Mouse (Mus musculus) heart, adult 2 months (tissue): ENCODE results near the gene Efnb3. TPM values are rescaled to one million over a fixed set of nuclear protein-coding genes. Genes with fewer than 3 reads are reported as not detected.
A peak's percentile ranks its signal among the peaks of the same experiment; 100 is the strongest.

Experiments used
- DNase-seq, 2 experiments: peaks; one replicate each; pipeline ENCODE4 v3.0.0; 2021
- H3K27ac ChIP-seq: fragments of 200-600 bp; 2 replicates; pipeline ENCODE4 v1.8.1; 2022
- H3K27me3 ChIP-seq: fragments of 200-500 bp; 2 replicates; pipeline ENCODE4 v1.6.1; 2012; ENCODE audit warnings: mild to moderate bottlenecking, low read length, inconsistent platforms, mixed read lengths; ENCODE audit not compliant: control insufficient read depth, insufficient read depth
- H3K36me3 ChIP-seq: fragments of 200-500 bp; 2 replicates; pipeline ENCODE4 v1.6.1; 2012; ENCODE audit warnings: low read length, inconsistent platforms; ENCODE audit not compliant: control insufficient read depth, insufficient read depth
- H3K4me1 ChIP-seq: fragments of 200-500 bp; 2 replicates; pipeline ENCODE4 v1.6.1; 2011; ENCODE audit warnings: low read length; ENCODE audit not compliant: control insufficient read depth, insufficient read depth
- H3K4me3 ChIP-seq: fragments of 200-600 bp; 2 replicates; pipeline ENCODE4 v1.8.1; 2022
- H3K79me2 ChIP-seq: fragments of 200-500 bp; replicated peaks from 2 replicates; pipeline ENCODE4 v1.6.1; 2012; ENCODE audit warnings: mild to moderate bottlenecking, inconsistent platforms, low read length, moderate library complexity, mixed read lengths; ENCODE audit not compliant: control insufficient read depth, insufficient read depth
- H3K9ac ChIP-seq: fragments of 200-500 bp; 2 replicates; pipeline ENCODE4 v1.6.1; 2012; ENCODE audit warnings: low read depth, mild to moderate bottlenecking, control low read depth, inconsistent platforms, low read length, mixed read lengths
- CTCF ChIP-seq: fragments of 200-600 bp; IDR thresholded peaks from 2 replicates; pipeline ENCODE4 v1.8.1; 2022; ENCODE audit warnings: antibody characterized with exemption, mild to moderate bottlenecking, moderate library complexity
- EP300 ChIP-seq: fragments of 200-500 bp; IDR thresholded peaks from 2 replicates; pipeline ENCODE4 v1.6.1; 2011; ENCODE audit warnings: low read depth, low read length, control low read depth; ENCODE audit not compliant: insufficient read depth
- POLR2A ChIP-seq: fragments of 200-500 bp; IDR thresholded peaks from 2 replicates; pipeline ENCODE4 v1.6.1; 2011; ENCODE audit warnings: mild to moderate bottlenecking, low read depth, low read length, control low read depth; ENCODE audit not compliant: insufficient read depth
- WGBS: fragments of 180-500 bp; shearing (Covaris S2); methylation state at CpG from one replicate; pipeline ENCODE4 v1.1.7; 2018; 5-methylcytosine and 5-hydroxymethylcytosine counted together
- intact Hi-C: fragments of 180-260 bp; cut with DNase I; formaldehyde crosslinking; loops from one replicate; pipeline ENCODE4 v1.15.1; 2025
- polyA plus RNA-seq: library from polyadenylated mRNA; depleted of rRNA; stranded (reverse); fragments of >200 nt; gene quantifications from 2 replicates; pipeline ENCODE4 v1.2.3, GENCODE M21; 2012
- total RNA-seq, 2 experiments: library from RNA; stranded (reverse); gene quantifications; 2 replicates each; pipeline ENCODE4 v1.2.3; 2021

The Efnb3 gene
- total and polyA plus RNA-seq, 3 experiments, result 57.4 to 106 (median 89.2) TPM

- Histone ChIP-seq H3K27me3 (no peaks in the 10 kb centered on the region), H3K79me2 (no peaks in the 10 kb centered on the region), H3K4me3 (no peak overlapping the region), H3K9ac (no peak overlapping the region), H3K36me3 (no peaks in the 10 kb centered on the region), H3K27ac (no peak overlapping the region), H3K4me1 (no peaks in the 10 kb centered on the region)
- WGBS, result 53% methylated on average over 2 of the region's 2 CpGs
- no peak for DNase-seq
- TF ChIP-seq EP300 (no peak), CTCF (no peak), POLR2A (no peak)
- intact Hi-C loops, result no loop called here
These were observed 6.7 kb downstream of the Efnb3 start for GRCm38 (mm10) chr11:69553341-69553721.

GRCm38 (mm10) chr11:69552622-69553340, 7.2 kb downstream of the Efnb3 start:
- Histone ChIP-seq H3K4me1 (no peaks in the 10 kb centered on the region), H3K4me3 (no peak overlapping the region), H3K9ac (no peak overlapping the region), H3K27me3 (no peaks in the 10 kb centered on the region), H3K36me3 (no peaks in the 10 kb centered on the region), H3K27ac (no peak overlapping the region), H3K79me2 (no peaks in the 10 kb centered on the region)
- WGBS, result 36% methylated on average over 14 of the region's 14 CpGs
- TF ChIP-seq CTCF (no peak), POLR2A (no peak), EP300 (no peak)
- intact Hi-C loops, result no loop called here
- no peak for DNase-seq

DNA sequence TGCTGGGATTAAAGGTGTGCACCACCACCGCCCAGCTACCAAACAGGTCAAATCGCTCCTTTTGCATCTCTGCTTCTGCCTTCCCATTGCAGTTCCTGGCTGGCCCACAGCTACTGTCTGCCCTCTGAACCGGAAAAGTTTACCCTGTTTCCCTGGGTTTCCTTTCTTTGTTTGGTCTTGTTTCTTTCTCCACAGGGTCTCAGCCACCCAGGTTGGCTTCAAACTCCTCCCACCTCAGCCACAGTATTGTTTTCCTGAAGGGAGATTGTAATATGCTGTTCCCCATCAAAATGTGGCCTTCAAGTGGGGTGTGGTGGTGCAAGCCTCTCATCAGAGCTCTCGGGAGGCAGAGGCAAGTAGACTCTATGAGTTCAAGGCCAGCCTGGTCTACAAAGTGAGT, 8.7 kb downstream of the Efnb3 start:
- intact Hi-C loops, result no loop called here
- Histone ChIP-seq H3K9ac (no peak overlapping the region), H3K36me3 (no peaks in the 10 kb centered on the region), H3K27ac (no peak overlapping the region), H3K4me1 (peaks cover 3% of the 10 kb centered on the region; the same call in 1 of the 2 replicates), H3K27me3 (no peaks in the 10 kb centered on the region), H3K79me2 (no peaks in the 10 kb centered on the region), H3K4me3 (no peak overlapping the region)
- TF ChIP-seq CTCF (no peak), POLR2A (no peak), EP300 (no peak)
- DNase-seq, result no peak
- WGBS, result 66% methylated on average over 4 of the region's 4 CpGs

DNA sequence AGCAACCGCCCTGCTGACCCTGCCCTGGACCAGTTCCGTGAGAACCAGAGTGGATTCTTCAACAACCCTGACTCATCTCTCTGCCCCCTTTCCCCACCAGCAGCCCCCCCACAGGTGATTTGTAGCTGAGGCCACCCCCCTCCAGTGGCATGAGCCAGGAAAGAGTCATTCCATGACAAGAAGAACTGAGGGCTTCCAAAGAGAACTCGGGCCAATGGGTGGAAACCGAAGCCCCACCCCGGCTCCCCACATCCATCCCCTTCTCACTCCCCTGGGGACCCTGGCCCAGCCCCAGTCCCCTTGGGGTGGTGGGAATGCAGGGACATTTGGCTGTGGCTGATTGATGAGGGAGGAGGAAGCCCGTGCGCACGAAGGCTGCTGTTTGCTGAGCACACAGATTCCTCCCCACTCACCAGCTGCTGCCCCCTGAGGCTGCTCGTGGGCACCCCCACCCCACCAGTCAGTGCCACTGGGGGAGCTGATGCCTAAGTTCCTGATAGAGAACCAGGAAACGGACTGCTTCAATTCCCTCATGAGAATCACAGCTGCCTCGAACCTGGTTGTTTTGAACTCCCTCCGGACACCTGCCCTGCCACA, 10.8 kb downstream of the Efnb3 start, which contains the start of gene Dnah2:
Dnah2 (minus strand) TSS at position 51 of the 597 bp plus-strand sequence.
- H3K4me1 ChIP-seq, result peaks cover 3% of the 10 kb centered on the region; the same call in 1 of the 2 replicates
- intact Hi-C loops, result no loop called here
- no peaks in the 10 kb centered on the region for H3K27me3 ChIP-seq
- H3K27ac ChIP-seq, result no peak within 1 kb of the TSS
- DNase-seq, result no peak
- H3K36me3 ChIP-seq, result no peaks in the 10 kb centered on the region
- TF ChIP-seq EP300 (no peak), CTCF (no peak), POLR2A (no peak)
- H3K79me2 ChIP-seq, result no peaks in the 10 kb centered on the region
- no peak within 1 kb of the TSS for H3K4me3 ChIP-seq
- 51% methylated on average over 12 of the region's 12 CpGs for WGBS
- H3K9ac ChIP-seq, result no peak within 1 kb of the TSS

DNA sequence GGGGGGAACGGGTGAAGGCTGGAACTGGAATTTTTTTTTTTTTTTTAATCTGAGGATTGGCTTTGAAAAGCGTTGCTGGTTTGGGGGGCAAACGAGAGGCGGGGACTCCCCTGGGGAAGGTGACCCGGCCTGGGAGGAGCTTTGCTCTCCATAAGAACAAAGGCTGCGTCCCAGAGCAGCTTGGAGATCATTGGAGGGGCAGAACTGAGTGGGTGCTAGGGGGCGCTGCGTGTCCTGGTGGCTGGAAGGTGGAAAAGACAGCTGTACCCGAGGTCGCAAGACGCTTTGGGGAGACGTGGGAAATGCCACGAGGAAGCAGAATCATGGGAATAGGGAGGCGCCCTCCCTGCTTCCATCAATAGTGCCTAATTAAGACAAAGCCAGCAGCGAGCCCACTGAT, 12.9 kb downstream of the Efnb3 start:
- peak overlapping the region; percentile 66 for H3K27ac ChIP-seq
- no peak for TF ChIP-seq POLR2A
- peak; percentile 44 for TF ChIP-seq CTCF
- H3K9ac ChIP-seq, result peak overlapping the region; percentile 76
- H3K79me2 ChIP-seq, result no peaks in the 10 kb centered on the region
- under 1% methylated on average over 15 of the region's 15 CpGs for WGBS
- peak; percentile 44 to 64 for DNase-seq
- intact Hi-C loops, result loop anchor here (2.0 kb wide), 1 partner anchor 32 kb away; no protein-coding TSS in a partner anchor
- H3K4me3 ChIP-seq, result peak overlapping the region; percentile 64
- H3K27me3 ChIP-seq, result no peaks in the 10 kb centered on the region
- peaks cover 3% of the 10 kb centered on the region; the same call in 1 of the 2 replicates for H3K4me1 ChIP-seq
- H3K36me3 ChIP-seq, result no peaks in the 10 kb centered on the region

DNA sequence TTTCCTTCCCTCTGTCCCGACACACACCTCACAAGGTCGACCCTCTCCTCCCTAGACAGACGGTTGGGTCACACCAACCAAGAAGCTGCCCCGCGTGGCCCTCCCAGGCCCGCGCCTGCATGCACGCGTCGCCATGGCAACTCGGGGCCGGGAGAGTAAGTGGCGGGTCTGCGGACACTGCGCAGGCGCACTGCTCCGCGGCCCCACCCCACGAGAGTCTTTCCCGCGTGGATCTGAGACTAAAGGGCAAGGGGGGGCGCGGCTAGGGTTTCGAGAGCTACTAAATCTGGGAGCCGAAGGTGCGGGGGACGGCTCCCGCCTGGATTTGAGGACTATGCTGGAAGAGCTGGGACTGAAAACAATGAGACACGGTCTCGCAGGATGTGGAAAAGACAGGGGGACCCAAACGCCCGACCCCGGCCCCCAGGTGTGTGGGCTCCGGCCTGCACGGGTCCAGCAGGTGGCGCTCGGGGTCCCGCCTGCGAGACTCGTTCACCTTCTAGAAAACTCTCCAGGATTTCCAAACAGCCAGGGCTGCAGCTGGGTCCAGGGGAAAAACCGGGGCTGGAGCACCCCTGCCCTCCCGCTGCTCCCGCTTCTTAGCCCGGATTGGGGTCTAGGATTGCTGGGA, 13.5 kb downstream of the Efnb3 start:
- no peaks in the 10 kb centered on the region for H3K27me3 ChIP-seq
- peak overlapping the region; percentile 64 for H3K4me3 ChIP-seq
- H3K9ac ChIP-seq, result peak overlapping the region; percentile 76
- H3K79me2 ChIP-seq, result no peaks in the 10 kb centered on the region
- intact Hi-C loops, result loop anchor here (1.0 to 2.0 kb wide), 2 partner anchors 32 to 68 kb away; no protein-coding TSS in a partner anchor
- peaks cover 3% of the 10 kb centered on the region; the same call in 1 of the 2 replicates for H3K4me1 ChIP-seq
- peak; percentile 77 to 82 for DNase-seq
- TF ChIP-seq EP300, result no peak
- no peak for TF ChIP-seq POLR2A
- TF ChIP-seq CTCF, result peak; percentile 70
- H3K36me3 ChIP-seq, result no peaks in the 10 kb centered on the region
- WGBS, result 2% methylated on average over 44 of the region's 44 CpGs
- peak overlapping the region; percentile 66 for H3K27ac ChIP-seq
